Mouse (Mus musculus): ENCODE measurements around the gene Cdk19.

- TF ChIP-seq CTCF (conservative IDR thresholded peaks at IDR 0.05 in 1 of 2, IDR thresholded peaks at IDR 0.05 in 1 of 2; ENCODE audit: low read depth in 2 of 2, low read length in 2 of 2) (peak in 1 of 2 experiments; percentile 46; a peak in 2 of 4 replicates), TBP (conservative IDR thresholded peaks at IDR 0.05; ENCODE audit: low read depth, low read length) (no peak), ZNF384 (IDR thresholded peaks at IDR 0.05; ENCODE audit: low read depth, low read length) (no peak), USF1 (IDR thresholded peaks at IDR 0.05; ENCODE audit: low read depth, low read length) (no peak), EP300 (IDR thresholded peaks at IDR 0.05; ENCODE audit: low read length) (no peak), HCFC1 (IDR thresholded peaks at IDR 0.05; ENCODE audit: low read depth, low read length) (no peak), POLR2A (IDR thresholded peaks at IDR 0.05; ENCODE audit: low read depth, low read length) (no peak), MEF2A (IDR thresholded peaks at IDR 0.05; ENCODE audit: borderline replicate concordance, low read depth, low read length) (no peak), MYC (IDR thresholded peaks at IDR 0.05; ENCODE audit: low read depth, low read length) (no peak)
These were observed 89.7 kb downstream of the Cdk19 start for GRCm38 (mm10) chr10:40429081-40429480.

All from CH12.LX (cell line).